Mouse (Mus musculus): ENCODE data around the gene Dffb. TPM values are rescaled to one million over a fixed set of nuclear protein-coding genes. Genes with fewer than 3 reads are reported as not detected.
"Not testable (repeated sequence)": the region's sequence is repeated elsewhere in the genome, so short reads cannot be mapped to it uniquely, and the experiment has no call there.

Gene Dffb
- total RNA-seq, 4 experiments from 2014 or later: 1.1 to 5.3 (median 2.0) TPM

DNA sequence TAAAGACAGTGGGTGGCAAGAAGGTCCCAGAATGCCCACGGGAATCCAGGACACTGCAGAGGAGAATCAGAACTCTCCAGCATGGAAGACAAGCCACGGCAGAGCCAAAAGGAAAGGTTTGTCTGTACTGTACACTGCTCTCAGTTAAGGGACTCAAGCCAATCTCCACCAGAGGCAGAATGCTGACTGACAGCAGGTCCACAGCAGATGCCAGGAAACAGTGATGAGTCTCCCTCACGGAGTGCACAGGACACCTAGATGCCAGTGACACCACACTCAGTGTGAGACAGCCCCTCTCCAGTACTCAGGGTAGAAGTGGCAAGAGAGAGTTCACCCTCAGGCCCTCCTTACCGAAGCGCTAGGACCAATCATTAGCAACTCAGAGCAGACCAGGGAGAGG, 8.3 kb downstream of the Dffb start:
- DNase-seq (ENCODE audit: low spot score): no peak

- no peak for DNase-seq (ENCODE audit: low spot score)
Observed at GRCm38 (mm10) chr4:153962631-153963030, 12.3 kb downstream of the Dffb start.

GRCm38 (mm10) chr4:153957444-153958250, 17.3 kb downstream of the Dffb start:
- peak; percentile 9 for DNase-seq (ENCODE audit: low spot score)

- DNase-seq (ENCODE audit: low spot score): peak; percentile 95
Observed at GRCm38 (mm10) chr4:153956569-153957405, 18.1 kb downstream of the Dffb start, which contains the start of gene A430005L14Rik. TSS of gene A430005L14Rik (plus strand) at chr4:153957237.

GRCm38 (mm10) chr4:153955651-153956050, 19.3 kb downstream of the Dffb start:
- DNase-seq (ENCODE audit: low spot score): no peak

GRCm38 (mm10) chr4:153951692-153952091, 23.2 kb downstream of the Dffb start:
- DNase-seq (ENCODE audit: low spot score): no peak

GRCm38 (mm10) chr4:153951150-153951549, 23.8 kb downstream of the Dffb start:
- DNase-seq (ENCODE audit: low spot score): no peak

DNA sequence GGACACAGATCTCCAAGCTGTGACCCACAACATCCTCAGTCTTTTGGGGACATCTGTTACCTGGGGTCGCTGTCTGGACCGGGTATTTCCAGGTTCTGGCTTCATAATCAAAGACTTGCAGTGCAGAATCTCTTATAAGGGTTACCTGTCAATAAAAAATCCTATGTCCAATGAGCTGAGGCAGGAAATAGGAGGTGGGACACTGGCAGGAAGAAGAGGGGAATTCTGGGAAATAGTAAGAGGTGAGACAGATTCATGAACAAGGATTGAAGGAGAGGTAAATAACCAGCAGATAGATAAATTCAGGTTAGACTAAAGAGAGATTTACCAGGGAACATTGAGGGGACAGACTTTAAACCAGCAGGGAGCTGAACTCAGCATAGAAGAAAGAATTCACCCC, 24.6 kb downstream of the Dffb start:
- DNase-seq (ENCODE audit: low spot score): no peak

DNA sequence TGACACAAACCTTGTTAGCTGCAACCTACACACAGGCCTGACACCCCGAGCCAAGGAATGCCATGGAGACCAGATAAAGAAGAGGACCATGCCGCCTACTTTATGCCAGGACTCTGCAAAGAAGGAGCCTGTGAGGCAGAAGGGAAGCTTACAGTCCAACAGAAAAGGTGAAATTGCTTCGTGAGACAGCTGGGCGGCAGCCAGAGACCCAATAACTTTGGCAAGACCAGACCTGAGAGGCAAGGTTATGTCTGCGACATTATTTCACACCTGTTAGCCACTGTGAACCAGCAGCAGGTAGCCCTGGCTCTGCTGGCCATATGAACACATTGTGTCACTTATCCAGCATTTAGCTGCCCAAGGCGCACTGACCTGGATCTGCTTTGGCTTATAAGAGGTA, 29.2 kb downstream of the Dffb start:
- DNase-seq (ENCODE audit: low spot score): no peak

DNA sequence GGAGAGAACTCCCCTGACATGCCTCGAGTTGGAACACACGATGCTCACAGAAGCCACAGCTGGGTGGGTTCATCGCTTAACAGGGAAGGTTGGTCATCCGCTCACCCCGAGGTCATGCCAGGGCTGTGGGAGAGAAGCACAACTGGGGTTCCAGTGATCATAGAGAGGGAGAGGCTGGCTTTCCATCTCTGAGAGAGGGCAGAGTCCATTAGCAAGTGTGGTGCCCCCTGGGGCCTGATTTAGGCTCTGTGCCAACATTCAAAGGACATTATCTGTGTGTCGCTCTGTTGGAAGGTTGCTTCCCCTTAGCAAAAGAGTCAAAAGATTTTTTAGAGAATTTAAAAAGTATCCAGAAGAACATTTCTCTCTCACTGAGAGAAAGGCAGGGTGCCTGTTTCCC, 30.7 kb downstream of the Dffb start:
- DNase-seq (ENCODE audit: low spot score): no peak

GRCm38 (mm10) chr4:153943243-153943642, 31.7 kb downstream of the Dffb start:
- DNase-seq (ENCODE audit: low spot score): no peak

GRCm38 (mm10) chr4:153929921-153930320, 45.0 kb downstream of the Dffb start:
- no peak for DNase-seq (ENCODE audit: low spot score)

- no peak for DNase-seq (ENCODE audit: low spot score)
Observed at GRCm38 (mm10) chr4:153929425-153929824, 45.5 kb downstream of the Dffb start.

GRCm38 (mm10) chr4:153928772-153929299, 46.1 kb downstream of the Dffb start:
- DNase-seq (ENCODE audit: low spot score): no peak

GRCm38 (mm10) chr4:153922090-153922489, 52.8 kb downstream of the Dffb start:
- DNase-seq (ENCODE audit: low spot score): not testable (repeated sequence)

GRCm38 (mm10) chr4:153920517-153921233, 54.3 kb downstream of the Dffb start:
- DNase-seq (ENCODE audit: low spot score): no peak

GRCm38 (mm10) chr4:153917773-153918500, 57.0 kb downstream of the Dffb start:
- no peak for DNase-seq (ENCODE audit: low spot score)
